In genomic region chr4:131254243-131254642, GRCm38 (mm10) we compare ENCODE assay signal across 12 mouse cellular contexts.
A peak's percentile ranks its signal among the peaks of the same experiment; 100 is the strongest.
DNase-seq lines count a peak whose midpoint lies in the region; ATAC-seq and TF ChIP-seq lines count a peak whose summit lies in the region.
"Had no signal": no experiment of that assay in that cellular context is flagged by ENCODE, and none has a peak within 500 bp of the region (broad histone marks: within the 10 kb centered on the region; RNA-seq: fewer than 3 reads in every experiment).

No protein-coding gene starts in this region.

- no peak for TF ChIP-seq EP300 in heart, adult 2 months (IDR thresholded peaks at IDR 0.05; ENCODE audit: insufficient read depth, low read depth, low read length)

- no peak for ATAC-seq in forebrain, embryonic 13.5 days
- ATAC-seq in forebrain, postnatal 0 days, result no peak
- ATAC-seq in hindbrain, embryonic 13.5 days (ENCODE audit: low FRiP score), result no peak
- ATAC-seq: Patski had no signal

- H3K4me3 ChIP-seq in forebrain, embryonic 13.5 days, result no peak overlapping the region
- H3K4me3 ChIP-seq in forebrain, postnatal 0 days (ENCODE audit: low read depth, low read length), result no peak overlapping the region
- no peak overlapping the region for H3K4me3 ChIP-seq in heart, adult 2 months
- no peak overlapping the region for H3K4me3 ChIP-seq in hindbrain, embryonic 13.5 days
- H3K4me3 ChIP-seq: megakaryocyte, embryonic 14.5 days; neural tube, embryonic 12.5 days had no signal

- H3K4me2 ChIP-seq in forebrain, embryonic 13.5 days, result no peak overlapping the region
- H3K4me2 ChIP-seq in forebrain, postnatal 0 days (ENCODE audit: low read depth), result no peak overlapping the region
- H3K4me2 ChIP-seq in hindbrain, embryonic 13.5 days, result no peak overlapping the region
- H3K4me2 ChIP-seq: neural tube, embryonic 12.5 days had no signal

- H3K27me3 ChIP-seq in forebrain, embryonic 13.5 days, result no peaks in the 10 kb centered on the region
- no peaks in the 10 kb centered on the region for H3K27me3 ChIP-seq in forebrain, postnatal 0 days (ENCODE audit: insufficient read depth, low read length)
- H3K27me3 ChIP-seq in heart, adult 2 months (ENCODE audit: control insufficient read depth, insufficient read depth, low read length), result 0 out of 2 replicates have a peak, but pooled peaks cover 1% of the 10 kb centered on the region
- peaks cover 30% of the 10 kb centered on the region for H3K27me3 ChIP-seq in hindbrain, embryonic 13.5 days

- H3K9me3 ChIP-seq in forebrain, embryonic 13.5 days (replicated peaks), result no peaks in the 10 kb centered on the region
- no peaks in the 10 kb centered on the region for H3K9me3 ChIP-seq in forebrain, postnatal 0 days (ENCODE audit: low read length)
- no peaks in the 10 kb centered on the region for H3K9me3 ChIP-seq in hindbrain, embryonic 13.5 days
- H3K9me3 ChIP-seq: megakaryocyte, embryonic 14.5 days; neural tube, embryonic 12.5 days had no signal

- no peak for TF ChIP-seq POLR2A in heart, adult 2 months (IDR thresholded peaks at IDR 0.05; ENCODE audit: insufficient read depth, low read depth, low read length)

- 72% methylated on average over 7 of the region's 7 CpGs for WGBS in forebrain, embryonic 13.5 days
- 73% methylated on average over 7 of the region's 7 CpGs for WGBS in forebrain, postnatal 0 days
- WGBS in heart, adult 2 months, result 7% methylated on average over 7 of the region's 7 CpGs
- 68% methylated on average over 7 of the region's 7 CpGs for WGBS in hindbrain, embryonic 13.5 days

- H3K79me2 ChIP-seq in heart, adult 2 months (replicated peaks; ENCODE audit: control insufficient read depth, insufficient read depth, low read length), result no peaks in the 10 kb centered on the region

- no peaks in the 10 kb centered on the region for H3K36me3 ChIP-seq in forebrain, embryonic 13.5 days (ENCODE audit: poor library complexity, severe bottlenecking)
- H3K36me3 ChIP-seq in forebrain, postnatal 0 days (ENCODE audit: insufficient read depth), result no peaks in the 10 kb centered on the region
- no peaks in the 10 kb centered on the region for H3K36me3 ChIP-seq in heart, adult 2 months (ENCODE audit: control insufficient read depth, insufficient read depth, low read length)
- H3K36me3 ChIP-seq in hindbrain, embryonic 13.5 days, result no peaks in the 10 kb centered on the region
- H3K36me3 ChIP-seq: neural tube, embryonic 12.5 days had no signal

- peaks cover 28% of the 10 kb centered on the region for H3K4me1 ChIP-seq in forebrain, embryonic 13.5 days
- peaks cover 3% of the 10 kb centered on the region; the same call in 1 of the 2 replicates for H3K4me1 ChIP-seq in forebrain, postnatal 0 days (ENCODE audit: insufficient read depth)
- peaks cover 11% of the 10 kb centered on the region for H3K4me1 ChIP-seq in heart, adult 2 months (ENCODE audit: control insufficient read depth, insufficient read depth, low read length)
- H3K4me1 ChIP-seq in hindbrain, embryonic 13.5 days (replicated peaks), result peaks cover 24% of the 10 kb centered on the region
- H3K4me1 ChIP-seq: megakaryocyte, embryonic 14.5 days had no signal

- intact Hi-C loops in heart, adult 2 months (cut with DNase I), result loop anchor here (5.0 kb wide), 2 partner anchors 233 to 292 kb away; no protein-coding TSS in a partner anchor

- no peak for DNase-seq in forebrain, postnatal 0 days
- DNase-seq in heart, adult 2 months, result peak; percentile 69 to 87
- DNase-seq in kidney, adult 9 months, result peak; percentile 87
- DNase-seq in lung, postnatal 25 days (ENCODE audit: low spot score), result peak; percentile 64
- DNase-seq in right cerebral cortex, postnatal 4 days, result no peak
- DNase-seq in right cerebral cortex, postnatal 25 days, result no peak
- DNase-seq: B cell, adult 2 months had no signal

- H3K27ac ChIP-seq in forebrain, embryonic 13.5 days, result 0 out of 2 replicates have a peak overlapping the region, but pooled peaks have one; percentile 21
- no peak overlapping the region for H3K27ac ChIP-seq in forebrain, postnatal 0 days (ENCODE audit: low read depth, low read length)
- H3K27ac ChIP-seq in heart, adult 2 months, result peak overlapping the region; percentile 44; the same call in 1 of the 2 replicates
- H3K27ac ChIP-seq in hindbrain, embryonic 13.5 days, result no peak overlapping the region
- H3K27ac ChIP-seq: neural tube, embryonic 12.5 days had no signal

- H3K9ac ChIP-seq in forebrain, embryonic 13.5 days, result no peak overlapping the region
- H3K9ac ChIP-seq in forebrain, postnatal 0 days, result no peak overlapping the region
- H3K9ac ChIP-seq in heart, adult 2 months (ENCODE audit: low read depth, low read length), result 0 out of 2 replicates have a peak overlapping the region, but pooled peaks have one; percentile 14
- H3K9ac ChIP-seq in hindbrain, embryonic 13.5 days, result no peak overlapping the region; the same call in 1 of the 2 replicates
- H3K9ac ChIP-seq: neural tube, embryonic 12.5 days had no signal

- TF ChIP-seq CTCF in forebrain, postnatal 0 days (IDR thresholded peaks at IDR 0.05; ENCODE audit: low read depth), result no peak
- TF ChIP-seq CTCF in heart, adult 2 months (IDR thresholded peaks at IDR 0.05), result no peak

Comparison
In these comparisons a context has a peak if more than half of its experiments do, and no peak if none do; other contexts are left out.
1. H3K27ac ChIP-seq: peak in forebrain, embryonic 13.5 days (single experiment) and heart, adult 2 months (single experiment); none in forebrain, postnatal 0 days (single experiment) and hindbrain, embryonic 13.5 days (single experiment).
2. DNase-seq: peak in heart, adult 2 months (2 of 2), kidney, adult 9 months (single experiment) and lung, postnatal 25 days (single experiment); none in forebrain, postnatal 0 days (single experiment), right cerebral cortex, postnatal 4 days (single experiment) and right cerebral cortex, postnatal 25 days (single experiment).